Mouse (Mus musculus) heart, embryonic 16.5 days (tissue): ENCODE results near the gene Kcnj8. TPM values are rescaled to one million over a fixed set of nuclear protein-coding genes. Genes with fewer than 3 reads are reported as not detected.
A peak's percentile ranks its signal among the peaks of the same experiment; 100 is the strongest.

Experiments used
- ATAC-seq: fragments of 200-750 bp; cut with Nextera tagmentation; replicated peaks from 2 replicates; pipeline ENCODE4 v1.8.0; 2017; ENCODE audit warnings: moderate number of reproducible peaks; ENCODE audit not compliant: insufficient read depth, low FRiP score; ENCODE audit errors: extremely low read depth
- H3K27ac ChIP-seq: fragments of 300-500 bp; sonication (generic); 2 replicates; pipeline ENCODE4 v1.5.1; 2014; ENCODE audit warnings: mild to moderate bottlenecking, low read length, control low read depth, moderate library complexity
- H3K27me3 ChIP-seq: fragments of 300-500 bp; sonication (generic); 2 replicates; pipeline ENCODE4 v1.6.1; 2014; ENCODE audit warnings: low read length, mixed read lengths; ENCODE audit not compliant: control insufficient read depth, insufficient read depth
- H3K36me3 ChIP-seq: fragments of 300-500 bp; sonication (generic); 2 replicates; pipeline ENCODE4 v1.6.1; 2014; ENCODE audit not compliant: control insufficient read depth, insufficient read depth
- H3K4me1 ChIP-seq: fragments of 300-500 bp; sonication (generic); 2 replicates; pipeline ENCODE4 v1.6.1; 2014; ENCODE audit warnings: low read length, mixed read lengths; ENCODE audit not compliant: control insufficient read depth, insufficient read depth
- H3K4me2 ChIP-seq: fragments of 300-500 bp; sonication (generic); 2 replicates; pipeline ENCODE4 v1.6.1; 2014; ENCODE audit warnings: low read depth, mild to moderate bottlenecking, control low read depth, low read length
- H3K4me3 ChIP-seq: fragments of 300-500 bp; sonication (generic); 2 replicates; pipeline ENCODE4 v1.5.1; 2014; ENCODE audit warnings: mild to moderate bottlenecking, control low read depth, low read length
- H3K9ac ChIP-seq: fragments of 300-500 bp; sonication (generic); 2 replicates; pipeline ENCODE4 v1.6.1; 2014; ENCODE audit warnings: low read length, control low read depth
- H3K9me3 ChIP-seq: fragments of 300-500 bp; sonication (generic); replicated peaks from 2 replicates; pipeline ENCODE4 v1.6.1; 2016; ENCODE audit warnings: low read length; ENCODE audit not compliant: control insufficient read depth
- WGBS: fragments of 180-500 bp; shearing (Covaris S2); extraction: QIAGEN DNeasy Blood & Tissue Kit; methylation state at CpG from one replicate; pipeline ENCODE4 v1.1.7; 2014; 5-methylcytosine and 5-hydroxymethylcytosine counted together
- polyA plus RNA-seq: library from polyadenylated mRNA; unstranded; fragments of >200 nt; fragmentation: Nextera tagmentation; extraction: Ambion mirVana; gene quantifications from 2 replicates; pipeline ENCODE4 v1.2.1, GENCODE M21; 2015

Gene Kcnj8
- polyA plus RNA-seq, 1 experiment from 2014 or later = 20.9 TPM

GRCm38 (mm10) chr6:142572876-142573275, 1.5 kb upstream of the Kcnj8 start:
- Histone ChIP-seq H3K36me3 (no peaks in the 10 kb centered on the region), H3K27ac (no peak overlapping the region), H3K4me3 (no peak overlapping the region), H3K9me3 (no peaks in the 10 kb centered on the region), H3K4me1 (peaks cover 17% of the 10 kb centered on the region), H3K27me3 (peaks cover 11% of the 10 kb centered on the region), H3K9ac (no peak overlapping the region), H3K4me2 (no peak overlapping the region)
- WGBS = 41% methylated on average over 6 of the region's 6 CpGs
- ATAC-seq = no peak

GRCm38 (mm10) chr6:142571629-142572360, 381 bp upstream of the Kcnj8 start:
- no peak for ATAC-seq
- Histone ChIP-seq H3K27ac (no peak overlapping the region), H3K4me1 (peaks cover 26% of the 10 kb centered on the region), H3K4me2 (peak overlapping the region; percentile 95), H3K27me3 (peaks cover 11% of the 10 kb centered on the region), H3K9me3 (no peaks in the 10 kb centered on the region), H3K9ac (peak overlapping the region; percentile 74), H3K4me3 (peak overlapping the region; percentile 68), H3K36me3 (no peaks in the 10 kb centered on the region)
- 7% methylated on average over 21 of the region's 21 CpGs for WGBS

DNA sequence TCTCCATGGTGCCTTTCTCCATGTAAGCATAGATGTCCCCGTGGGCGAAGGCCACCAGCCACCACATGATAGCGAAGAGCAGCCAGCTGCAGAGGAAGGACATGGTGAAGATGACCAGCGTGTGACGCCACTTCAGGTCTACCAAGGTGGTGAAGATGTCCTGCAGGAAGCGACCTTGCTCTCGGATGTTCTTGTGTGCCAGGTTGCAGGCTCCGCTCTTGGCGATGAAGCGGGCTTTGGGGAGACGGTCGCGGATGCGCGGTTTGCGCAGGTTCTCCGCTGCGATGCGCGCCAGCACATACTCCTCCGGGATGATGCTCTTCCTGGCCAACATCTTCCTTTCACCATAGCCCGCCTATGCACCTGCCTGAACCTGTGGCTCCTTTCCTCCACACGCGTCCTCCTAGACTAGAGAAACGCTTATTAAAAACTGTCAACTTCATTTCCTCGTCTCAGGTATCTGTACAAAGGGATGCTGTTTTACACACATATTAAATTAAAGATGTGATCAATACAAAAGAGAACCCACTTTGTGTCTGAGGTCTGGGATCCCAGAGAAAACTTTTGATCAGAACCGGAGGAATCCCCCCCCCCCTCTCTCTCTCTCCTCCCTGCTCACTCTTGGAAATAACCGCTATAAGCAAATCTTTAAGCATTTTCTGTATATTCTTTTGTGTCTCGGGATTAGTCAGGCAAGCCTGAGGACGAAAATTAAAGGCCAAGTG, 1.2 kb downstream of the Kcnj8 start:
- Histone ChIP-seq H3K4me1 (peaks cover 26% of the 10 kb centered on the region), H3K9ac (no peak overlapping the region), H3K36me3 (0 out of 2 replicates have a peak, but pooled peaks cover 2% of the 10 kb centered on the region), H3K4me3 (peak overlapping the region; percentile 68), H3K4me2 (peak overlapping the region; percentile 95), H3K27me3 (peaks cover 11% of the 10 kb centered on the region), H3K9me3 (no peaks in the 10 kb centered on the region), H3K27ac (no peak overlapping the region)
- ATAC-seq = no peak
- WGBS = 13% methylated on average over 30 of the region's 30 CpGs

- H3K9ac ChIP-seq = no peak overlapping the region
- peaks cover 11% of the 10 kb centered on the region for H3K27me3 ChIP-seq
- H3K27ac ChIP-seq = no peak overlapping the region
- peaks cover 26% of the 10 kb centered on the region for H3K4me1 ChIP-seq
- WGBS = 63% methylated on average over 7 of the region's 7 CpGs
- peak overlapping the region; percentile 28; the same call in 1 of the 2 replicates for H3K4me2 ChIP-seq
- H3K36me3 ChIP-seq = 0 out of 2 replicates have a peak, but pooled peaks cover 2% of the 10 kb centered on the region
- peak overlapping the region; percentile 6; the same call in 1 of the 2 replicates for H3K4me3 ChIP-seq
- no peak for ATAC-seq
- no peaks in the 10 kb centered on the region for H3K9me3 ChIP-seq
These were observed 2.6 kb downstream of the Kcnj8 start for GRCm38 (mm10) chr6:142568713-142569357.

DNA sequence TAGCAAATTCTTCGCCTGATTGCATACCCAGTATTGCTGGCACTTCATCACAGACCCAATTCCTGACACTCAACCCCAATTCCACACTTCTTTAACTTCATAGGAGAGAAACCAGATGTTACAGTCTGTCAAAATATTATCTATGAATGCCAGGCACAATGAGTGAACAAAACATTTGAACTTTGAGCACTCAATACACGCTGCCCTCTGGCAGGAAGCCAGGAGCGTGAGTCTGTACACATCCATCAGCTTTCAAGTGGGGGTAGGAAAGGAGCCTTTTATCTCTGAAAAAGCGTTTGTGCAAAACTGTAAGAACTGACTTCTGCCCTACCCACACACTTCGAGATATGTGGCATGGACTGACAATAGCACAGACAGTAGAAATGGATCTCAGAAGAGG, 4.0 kb downstream of the Kcnj8 start:
- peaks cover 26% of the 10 kb centered on the region for H3K4me1 ChIP-seq
- no peak overlapping the region for H3K4me3 ChIP-seq
- H3K4me2 ChIP-seq = peak overlapping the region; percentile 33; the same call in 1 of the 2 replicates
- ATAC-seq = peak; percentile 58
- H3K9ac ChIP-seq = no peak overlapping the region
- WGBS = 5% methylated on average over 5 of the region's 5 CpGs
- 0 out of 2 replicates have a peak, but pooled peaks cover 2% of the 10 kb centered on the region for H3K36me3 ChIP-seq
- H3K27me3 ChIP-seq = peaks cover 8% of the 10 kb centered on the region
- no peaks in the 10 kb centered on the region for H3K9me3 ChIP-seq
- H3K27ac ChIP-seq = peak overlapping the region; percentile 56

DNA sequence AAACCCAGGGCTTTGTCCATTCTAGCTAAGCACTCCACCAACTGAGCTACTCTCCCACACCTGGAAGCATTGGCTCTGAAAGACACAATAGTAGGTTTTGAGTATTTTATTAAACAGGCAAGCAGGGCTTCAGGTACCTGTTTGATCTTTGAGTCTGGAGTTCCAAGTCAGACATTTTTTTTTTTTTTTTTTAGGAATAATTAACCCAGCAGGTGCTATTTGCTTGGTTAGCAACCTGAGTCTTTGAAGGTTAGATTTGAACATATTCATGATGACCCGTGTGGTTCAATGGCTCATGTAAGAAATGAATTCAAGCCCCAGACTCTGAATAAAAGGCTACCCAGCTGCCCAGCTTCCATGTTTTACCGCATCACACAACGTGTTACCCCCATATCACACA, 6.7 kb downstream of the Kcnj8 start:
- no peak overlapping the region for H3K9ac ChIP-seq
- H3K27ac ChIP-seq = no peak overlapping the region
- H3K36me3 ChIP-seq = 0 out of 2 replicates have a peak, but pooled peaks cover 2% of the 10 kb centered on the region
- H3K9me3 ChIP-seq = no peaks in the 10 kb centered on the region
- peaks cover 2% of the 10 kb centered on the region for H3K27me3 ChIP-seq
- 93% methylated on average over 3 of the region's 3 CpGs for WGBS
- H3K4me3 ChIP-seq = no peak overlapping the region
- H3K4me2 ChIP-seq = no peak overlapping the region
- H3K4me1 ChIP-seq = peaks cover 17% of the 10 kb centered on the region
- no peak for ATAC-seq

- 0 out of 2 replicates have a peak, but pooled peaks have one; percentile 20 for ATAC-seq
- Histone ChIP-seq H3K4me3 (no peak overlapping the region), H3K27ac (peak overlapping the region; percentile 8; the same call in 1 of the 2 replicates), H3K4me2 (no peak overlapping the region), H3K27me3 (no peaks in the 10 kb centered on the region), H3K9ac (no peak overlapping the region), H3K9me3 (no peaks in the 10 kb centered on the region), H3K4me1 (peaks cover 3% of the 10 kb centered on the region; the same call in 1 of the 2 replicates), H3K36me3 (0 out of 2 replicates have a peak, but pooled peaks cover 2% of the 10 kb centered on the region)
- WGBS = 67% methylated on average over 1 of the region's 1 CpGs
These were observed 10.3 kb downstream of the Kcnj8 start for GRCm38 (mm10) chr6:142561151-142561550.

DNA sequence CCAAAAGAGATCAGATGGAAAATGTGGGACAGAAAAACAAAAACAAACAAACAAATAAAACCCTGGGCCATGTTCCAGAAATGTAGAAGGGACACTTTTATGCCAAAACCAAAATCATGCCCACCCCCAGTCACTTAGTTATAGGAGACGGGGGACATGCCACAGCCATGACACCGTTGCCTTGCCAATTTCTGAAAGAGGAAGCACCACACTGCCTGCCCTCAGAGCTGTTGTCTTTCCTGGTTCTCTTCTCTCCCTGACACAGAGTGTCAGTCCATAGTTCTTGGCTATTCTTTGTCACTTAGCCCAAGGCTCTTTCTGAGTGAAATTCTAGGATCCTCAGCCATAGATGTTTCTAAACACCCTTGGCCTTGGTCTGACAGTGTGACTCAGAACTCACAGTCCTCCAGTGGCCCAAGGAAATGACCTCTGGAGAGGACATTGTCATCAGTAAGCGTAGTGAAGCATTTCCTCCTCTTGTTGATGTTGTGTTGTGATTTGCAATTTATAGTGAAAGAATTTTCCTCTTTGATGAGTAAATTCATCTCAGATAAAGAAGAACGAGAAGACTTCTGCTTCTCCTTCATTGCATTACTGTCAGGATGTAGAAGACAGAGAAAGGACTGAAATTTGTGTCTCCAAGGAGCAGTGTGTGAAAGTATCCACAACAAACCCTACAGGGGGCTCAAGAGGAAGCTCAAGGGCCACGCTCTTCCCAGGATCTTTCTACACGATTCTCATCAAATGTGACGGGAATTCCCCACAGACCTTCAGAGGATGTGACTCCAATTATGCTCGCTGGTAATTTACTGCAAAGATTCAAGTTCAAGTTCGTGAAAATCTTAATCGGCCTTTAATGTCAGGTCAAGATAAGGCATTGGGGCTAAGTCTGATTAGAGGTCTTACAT, 12.4 kb downstream of the Kcnj8 start:
- Histone ChIP-seq H3K9me3 (no peaks in the 10 kb centered on the region), H3K27me3 (no peaks in the 10 kb centered on the region), H3K9ac (no peak overlapping the region), H3K4me1 (peaks cover 3% of the 10 kb centered on the region; the same call in 1 of the 2 replicates), H3K36me3 (no peaks in the 10 kb centered on the region), H3K27ac (no peak overlapping the region), H3K4me3 (no peak overlapping the region), H3K4me2 (no peak overlapping the region)
- no peak for ATAC-seq
- WGBS = 71% methylated on average over 10 of the region's 10 CpGs
